ENCODE assay signal across 20 mouse cellular contexts in the genomic region with DNA sequence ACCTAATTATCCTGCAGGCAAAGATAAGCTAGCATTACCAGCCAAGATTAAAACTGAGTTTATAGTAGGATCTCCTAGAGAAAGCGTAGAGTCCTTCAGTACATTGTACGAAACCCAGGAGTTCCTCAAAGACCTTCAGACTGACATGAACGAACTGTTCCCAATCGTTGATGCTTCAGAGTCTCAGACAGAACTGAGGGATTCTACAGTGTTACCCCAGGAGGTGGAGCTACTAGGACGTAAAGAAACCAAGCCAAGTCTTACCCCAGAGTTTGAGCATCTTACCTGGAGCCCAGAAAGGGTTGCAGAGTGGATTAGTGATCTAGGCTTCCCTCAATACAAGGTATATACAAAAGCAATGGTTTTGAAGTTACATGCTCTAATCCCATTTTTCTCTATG. TPM values are rescaled to one million over a fixed set of nuclear protein-coding genes. Genes with fewer than 3 reads are reported as not detected.
DNase-seq lines count a peak whose midpoint lies in the region; ATAC-seq and TF ChIP-seq lines count a peak whose summit lies in the region.
"Had no signal": no experiment of that assay in that cellular context is flagged by ENCODE, and none has a peak within 500 bp of the region (broad histone marks: within the 10 kb centered on the region; RNA-seq: fewer than 3 reads in every experiment).

No protein-coding gene starts in this region.

- no peak overlapping the region for H3K4me3 ChIP-seq in heart, postnatal 0 days (ENCODE audit: low read depth, low read length)
- no peak overlapping the region for H3K4me3 ChIP-seq in liver, postnatal 0 days (ENCODE audit: low read depth, low read length)
- no peak overlapping the region for H3K4me3 ChIP-seq in liver, embryonic 11.5 days (ENCODE audit: low read depth, low read length)
- H3K4me3 ChIP-seq in midbrain, embryonic 11.5 days (ENCODE audit: low read depth, low read length): no peak overlapping the region
- H3K4me3 ChIP-seq: embryonic facial prominence, embryonic 10.5 days; forebrain, embryonic 13.5 days; heart, embryonic 10.5 days had no signal

- H3K4me2 ChIP-seq in heart, postnatal 0 days (ENCODE audit: low read depth, low read length): no peak overlapping the region
- H3K4me2 ChIP-seq in liver, postnatal 0 days (ENCODE audit: low read depth, low read length): no peak overlapping the region
- no peak overlapping the region for H3K4me2 ChIP-seq in liver, embryonic 11.5 days
- H3K4me2 ChIP-seq in midbrain, embryonic 11.5 days: no peak overlapping the region
- H3K4me2 ChIP-seq: forebrain, embryonic 13.5 days; hindbrain, embryonic 14.5 days had no signal

- no peak for TF ChIP-seq EP300 in heart, postnatal 0 days (IDR thresholded peaks at IDR 0.05; ENCODE audit: low read depth)
- TF ChIP-seq EP300 in liver, postnatal 0 days (IDR thresholded peaks at IDR 0.05; ENCODE audit: low read depth): no peak

- TF ChIP-seq CTCF in heart, postnatal 0 days (IDR thresholded peaks at IDR 0.05; ENCODE audit: low read depth): 0 out of 2 replicates have a peak, but pooled peaks have one; percentile 4
- TF ChIP-seq CTCF in liver, postnatal 0 days (IDR thresholded peaks at IDR 0.05; ENCODE audit: low read depth): 0 out of 2 replicates have a peak, but pooled peaks have one; percentile 5

- WGBS in heart, postnatal 0 days: 48% methylated on average over 5 of the region's 5 CpGs
- WGBS in liver, postnatal 0 days (ENCODE audit: insufficient replicate concordance): 48% methylated on average over 5 of the region's 5 CpGs
- 57% methylated on average over 5 of the region's 5 CpGs for WGBS in liver, embryonic 11.5 days
- WGBS in midbrain, embryonic 11.5 days: 71% methylated on average over 5 of the region's 5 CpGs

- no peaks in the 10 kb centered on the region for H3K9me3 ChIP-seq in heart, postnatal 0 days (replicated peaks; ENCODE audit: control insufficient read depth, low read length)
- no peaks in the 10 kb centered on the region for H3K9me3 ChIP-seq in liver, postnatal 0 days (ENCODE audit: low read length)
- H3K9me3 ChIP-seq in liver, embryonic 11.5 days (ENCODE audit: control insufficient read depth, low read length): no peaks in the 10 kb centered on the region
- H3K9me3 ChIP-seq in midbrain, embryonic 11.5 days (ENCODE audit: control insufficient read depth, low read length): no peaks in the 10 kb centered on the region
- H3K9me3 ChIP-seq: embryonic facial prominence, embryonic 10.5 days; forebrain, embryonic 13.5 days; heart, embryonic 10.5 days had no signal

- H3K27ac ChIP-seq in heart, postnatal 0 days (ENCODE audit: low read depth): no peak overlapping the region
- H3K27ac ChIP-seq in liver, postnatal 0 days (ENCODE audit: low read depth): no peak overlapping the region
- no peak overlapping the region for H3K27ac ChIP-seq in liver, embryonic 11.5 days (ENCODE audit: low read depth, low read length)
- no peak overlapping the region for H3K27ac ChIP-seq in midbrain, embryonic 11.5 days (ENCODE audit: low read depth, low read length)
- H3K27ac ChIP-seq: embryonic facial prominence, embryonic 10.5 days; forebrain, embryonic 13.5 days; heart, embryonic 10.5 days; hindbrain, embryonic 14.5 days had no signal

- no peaks in the 10 kb centered on the region for H3K36me3 ChIP-seq in heart, postnatal 0 days (replicated peaks; ENCODE audit: control insufficient read depth, insufficient read depth, low read length)
- no peaks in the 10 kb centered on the region for H3K36me3 ChIP-seq in liver, postnatal 0 days (replicated peaks; ENCODE audit: insufficient read depth, low read length)
- no peaks in the 10 kb centered on the region for H3K36me3 ChIP-seq in liver, embryonic 11.5 days (ENCODE audit: control insufficient read depth, insufficient read depth, low read length)
- no peaks in the 10 kb centered on the region for H3K36me3 ChIP-seq in midbrain, embryonic 11.5 days (ENCODE audit: control insufficient read depth, insufficient read depth, low read length)
- H3K36me3 ChIP-seq: embryonic facial prominence, embryonic 10.5 days; heart, embryonic 10.5 days had no signal

- DNase-seq in heart, postnatal 0 days (ENCODE audit: low spot score): no peak
- DNase-seq in heart, adult 18-20 months: no peak
- no peak for DNase-seq in liver, postnatal 0 days
- no peak for DNase-seq in liver, embryonic 11.5 days (ENCODE audit: low spot score)
- DNase-seq in ES-CJ7 (ENCODE audit: low read depth, low spot score): peak; percentile 21
- DNase-seq in right cerebral cortex, postnatal 14 days: no peak
- no peak for DNase-seq in midbrain, embryonic 11.5 days (ENCODE audit: low spot score, missing footprints)
- DNase-seq: adrenal gland, adult 2 months; adrenal gland, postnatal 36 days; cerebellum, adult 2 months; cerebellum, postnatal 10 days; gastrocnemius, postnatal 36 days; heart, adult 11 months; heart, postnatal 14 days had no signal

- no peaks in the 10 kb centered on the region; the same call in 1 of the 2 replicates for H3K4me1 ChIP-seq in heart, postnatal 0 days (ENCODE audit: control insufficient read depth, insufficient read depth)
- peaks cover 3% of the 10 kb centered on the region; the same call in 1 of the 2 replicates for H3K4me1 ChIP-seq in liver, postnatal 0 days (ENCODE audit: insufficient read depth)
- peaks cover 7% of the 10 kb centered on the region for H3K4me1 ChIP-seq in liver, embryonic 11.5 days (replicated peaks; ENCODE audit: control insufficient read depth, insufficient read depth, low read length)
- H3K4me1 ChIP-seq in midbrain, embryonic 11.5 days (ENCODE audit: control insufficient read depth, insufficient read depth, low read length): peaks cover 8% of the 10 kb centered on the region

- no peak overlapping the region for H3K9ac ChIP-seq in heart, postnatal 0 days (replicated peaks; ENCODE audit: low read depth, low read length)
- no peak overlapping the region for H3K9ac ChIP-seq in liver, postnatal 0 days (replicated peaks)
- no peak overlapping the region for H3K9ac ChIP-seq in liver, embryonic 11.5 days (ENCODE audit: low read depth, low read length)
- H3K9ac ChIP-seq in midbrain, embryonic 11.5 days (ENCODE audit: low read length): no peak overlapping the region
- H3K9ac ChIP-seq: forebrain, embryonic 13.5 days; hindbrain, embryonic 14.5 days had no signal

- H3K27me3 ChIP-seq in heart, postnatal 0 days (ENCODE audit: control insufficient read depth, insufficient read depth, low read length): no peaks in the 10 kb centered on the region
- H3K27me3 ChIP-seq in liver, postnatal 0 days (ENCODE audit: insufficient read depth, low read length): 0 out of 2 replicates have a peak, but pooled peaks cover 4% of the 10 kb centered on the region
- H3K27me3 ChIP-seq in liver, embryonic 11.5 days (replicated peaks; ENCODE audit: control insufficient read depth, insufficient read depth, low read length): 0 out of 2 replicates have a peak, but pooled peaks cover 2% of the 10 kb centered on the region
- H3K27me3 ChIP-seq in midbrain, embryonic 11.5 days (ENCODE audit: control insufficient read depth, insufficient read depth, low read length): no peaks in the 10 kb centered on the region
- H3K27me3 ChIP-seq: forebrain, embryonic 13.5 days had no signal

- no peak for ATAC-seq in heart, postnatal 0 days (ENCODE audit: insufficient read depth, low read depth)
- ATAC-seq in liver, postnatal 0 days: no peak
- no peak for ATAC-seq in liver, embryonic 11.5 days (replicated peaks; ENCODE audit: low FRiP score)
- no peak for ATAC-seq in midbrain, embryonic 11.5 days (ENCODE audit: low FRiP score)
- ATAC-seq: forebrain, embryonic 13.5 days; inflammation-experienced regulatory T-cells, adult 6 months had no signal

RNA-seq across cellular contexts. Expression of gene Tmed8, which starts 1.4 kb away (rescaled TPM):
- total RNA-seq in heart, postnatal 0 days (2014; rRNA removed; ENCODE audit: low replicate concordance): 3.7 and 3.9 TPM in 2 replicates
- 0.62 and 0.89 TPM in 2 replicates for polyA plus RNA-seq in heart, postnatal 0 days (2015; fragmentation: Nextera tagmentation; extraction: Ambion mirVana)
- total RNA-seq in heart, adult 18-20 months (2021): 1 to 10 TPM; 6.4 to 6.7 TPM
- 0.36 and 0.42 TPM in 2 replicates for polyA plus RNA-seq in liver, postnatal 0 days (2015; fragmentation: Nextera tagmentation; extraction: Ambion mirVana)
- polyA plus RNA-seq in liver, embryonic 11.5 days (2014; fragmentation: Nextera tagmentation; extraction: Ambion mirVana): 2.0 TPM in 2 replicates
- 4.3 TPM in 2 replicates for polyA plus RNA-seq in midbrain, embryonic 11.5 days (2014; fragmentation: Nextera tagmentation; extraction: Ambion mirVana)

RNA-seq across cellular contexts. Expression of gene Samd15, which starts 2.2 kb away (rescaled TPM):
- total RNA-seq in heart, postnatal 0 days (2014; rRNA removed; ENCODE audit: low replicate concordance): not detected in 2 replicates
- 0.46 and 0.59 TPM in 2 replicates for polyA plus RNA-seq in heart, postnatal 0 days (2015; fragmentation: Nextera tagmentation; extraction: Ambion mirVana)
- under 1 TPM; 0.26 to 0.30 TPM for total RNA-seq in heart, adult 18-20 months (2021)
- polyA plus RNA-seq in liver, postnatal 0 days (2015; fragmentation: Nextera tagmentation; extraction: Ambion mirVana): 2.3 and 2.8 TPM in 2 replicates
- polyA plus RNA-seq in liver, embryonic 11.5 days (2014; fragmentation: Nextera tagmentation; extraction: Ambion mirVana): 22.0 and 26.0 TPM in 2 replicates
- polyA plus RNA-seq in midbrain, embryonic 11.5 days (2014; fragmentation: Nextera tagmentation; extraction: Ambion mirVana): 1.2 and 1.4 TPM in 2 replicates
- total RNA-seq: gastrocnemius, adult 8-10 months; gastrocnemius, postnatal 36 days had no signal

RNA-seq across cellular contexts. Expression of gene Noxred1, which starts 36.8 kb away (rescaled TPM):
- not detected in 2 replicates for total RNA-seq in heart, postnatal 0 days (2014; rRNA removed; ENCODE audit: low replicate concordance)
- 0.30 and 0.37 TPM in 2 replicates for polyA plus RNA-seq in heart, postnatal 0 days (2015; fragmentation: Nextera tagmentation; extraction: Ambion mirVana)
- under 1 TPM; 0.46 to 0.69 TPM for total RNA-seq in heart, adult 18-20 months (2021)
- polyA plus RNA-seq in liver, postnatal 0 days (2015; fragmentation: Nextera tagmentation; extraction: Ambion mirVana): 0.19 and 0.45 TPM in 2 replicates
- polyA plus RNA-seq in liver, embryonic 11.5 days (2014; fragmentation: Nextera tagmentation; extraction: Ambion mirVana): 0.48 and 0.96 TPM in 2 replicates
- polyA plus RNA-seq in midbrain, embryonic 11.5 days (2014; fragmentation: Nextera tagmentation; extraction: Ambion mirVana): 0.87 and 1.5 TPM in 2 replicates
- polyA plus RNA-seq: adrenal gland, adult 2 months had no signal

RNA-seq across cellular contexts. Expression of gene Pomt2, which starts 53.9 kb away (rescaled TPM):
- 22.7 and 25.3 TPM in 2 replicates for total RNA-seq in heart, postnatal 0 days (2014; rRNA removed; ENCODE audit: low replicate concordance)
- 6.5 and 7.7 TPM in 2 replicates for polyA plus RNA-seq in heart, postnatal 0 days (2015; fragmentation: Nextera tagmentation; extraction: Ambion mirVana)
- total RNA-seq in heart, adult 18-20 months (2021): 1 to 10 TPM; 8.5 to 9.4 TPM
- polyA plus RNA-seq in liver, postnatal 0 days (2015; fragmentation: Nextera tagmentation; extraction: Ambion mirVana): 4.3 and 4.5 TPM in 2 replicates
- polyA plus RNA-seq in liver, embryonic 11.5 days (2014; fragmentation: Nextera tagmentation; extraction: Ambion mirVana): 11.0 and 12.0 TPM in 2 replicates
- polyA plus RNA-seq in midbrain, embryonic 11.5 days (2014; fragmentation: Nextera tagmentation; extraction: Ambion mirVana): 15.7 and 16.1 TPM in 2 replicates

RNA-seq across cellular contexts. Expression of gene Gstz1, which starts 54.7 kb away (rescaled TPM):
- 39.6 and 62.9 TPM in 2 replicates for total RNA-seq in heart, postnatal 0 days (2014; rRNA removed; ENCODE audit: low replicate concordance)
- polyA plus RNA-seq in heart, postnatal 0 days (2015; fragmentation: Nextera tagmentation; extraction: Ambion mirVana): 33.8 and 36.2 TPM in 2 replicates
- total RNA-seq in heart, adult 18-20 months (2021): 10 to 100 TPM; 47.5 to 50.0 TPM
- polyA plus RNA-seq in liver, postnatal 0 days (2015; fragmentation: Nextera tagmentation; extraction: Ambion mirVana): 257 and 279 TPM in 2 replicates
- 76.2 and 79.6 TPM in 2 replicates for polyA plus RNA-seq in liver, embryonic 11.5 days (2014; fragmentation: Nextera tagmentation; extraction: Ambion mirVana)
- polyA plus RNA-seq in midbrain, embryonic 11.5 days (2014; fragmentation: Nextera tagmentation; extraction: Ambion mirVana): 30.7 and 34.6 TPM in 2 replicates
